Mouse (Mus musculus): ENCODE measurements around the gene Inpp1. TPM values are rescaled to one million over a fixed set of nuclear protein-coding genes. Genes with fewer than 3 reads are reported as not detected.

Gene Inpp1
- polyA plus RNA-seq (2014; fragmentation: Illumina TruSeq; extraction: RNeasy Lipid Tissue Mini Kit (QIAGEN cat#74804); ENCODE audit: low read depth, low replicate concordance), result 9.4 TPM

DNA sequence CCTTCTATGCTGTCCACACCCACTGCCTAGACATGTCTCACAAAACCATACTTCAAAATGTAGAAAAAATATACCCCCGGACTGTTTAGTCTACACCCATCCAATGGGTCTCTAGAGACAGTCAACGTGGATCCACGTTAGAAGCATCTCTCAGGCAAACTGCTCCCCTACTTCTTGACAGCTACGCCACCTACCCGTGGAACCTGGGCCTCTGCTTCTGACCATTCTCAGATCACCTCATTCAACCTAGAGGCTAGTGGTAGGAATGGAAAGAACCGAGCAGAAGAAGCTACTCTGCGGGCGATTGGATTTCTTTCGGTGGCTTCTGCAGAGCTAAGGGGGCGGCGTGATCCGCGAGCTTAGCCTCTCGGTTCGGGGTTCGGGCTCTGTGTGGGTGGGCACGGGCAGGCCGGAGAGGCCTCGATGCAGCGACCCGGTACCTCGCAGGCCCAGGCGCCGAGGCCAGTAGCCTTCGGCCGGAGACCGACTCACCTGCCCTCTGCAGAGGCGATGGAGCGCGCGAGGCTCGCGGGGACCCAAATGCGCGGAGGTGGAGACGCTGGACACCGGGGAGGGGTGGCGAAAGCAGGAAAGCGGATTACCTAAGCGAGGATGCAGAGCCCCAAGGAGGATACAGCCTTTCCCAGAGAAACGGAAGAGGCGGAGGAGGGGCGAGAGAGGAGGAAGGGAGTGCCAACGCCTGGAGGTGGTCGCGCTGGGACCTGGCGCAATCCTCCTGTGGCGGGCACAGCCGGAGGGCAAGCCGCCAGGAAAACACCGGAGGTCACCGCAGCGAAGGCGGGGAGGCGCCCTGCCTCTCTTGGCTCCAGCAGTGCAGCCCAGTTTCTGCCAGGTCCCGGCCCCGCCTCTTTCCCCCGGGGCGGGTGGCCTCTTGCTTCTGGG is at the start of gene Inpp1:
Inpp1 (minus strand) TSS at position 779 of the 903 bp plus-strand sequence.

GRCm38 (mm10) chr1:52844782-52845665 is 27.5 kb upstream of the Inpp1 start, which contains the start of gene Hibch:
TSS of gene Hibch (plus strand) at chr1:52844929.

Other genes with a start within 250 kb of the Inpp1 start
- 0.56 TPM for gene Nemp2, start 187.0 kb downstream of the Inpp1 start, polyA plus RNA-seq (2014; fragmentation: Illumina TruSeq; extraction: RNeasy Lipid Tissue Mini Kit (QIAGEN cat#74804); ENCODE audit: low read depth, low replicate concordance)
- 7.4 TPM for gene Mfsd6, start 90.2 kb downstream of the Inpp1 start, polyA plus RNA-seq (2014; fragmentation: Illumina TruSeq; extraction: RNeasy Lipid Tissue Mini Kit (QIAGEN cat#74804); ENCODE audit: low read depth, low replicate concordance)
- 254 TPM for gene Hibch, start 27.2 kb upstream of the Inpp1 start, polyA plus RNA-seq (2014; fragmentation: Illumina TruSeq; extraction: RNeasy Lipid Tissue Mini Kit (QIAGEN cat#74804); ENCODE audit: low read depth, low replicate concordance)
- gene 1700019D03Rik, start 202.5 kb upstream of the Inpp1 start, polyA plus RNA-seq (2014; fragmentation: Illumina TruSeq; extraction: RNeasy Lipid Tissue Mini Kit (QIAGEN cat#74804); ENCODE audit: low read depth, low replicate concordance), result not detected
- not detected for gene Mstn, start 244.0 kb upstream of the Inpp1 start, polyA plus RNA-seq (2014; fragmentation: Illumina TruSeq; extraction: RNeasy Lipid Tissue Mini Kit (QIAGEN cat#74804); ENCODE audit: low read depth, low replicate concordance)

All from liver, adult 10 weeks (tissue).